In genomic region chr5:114102807-114103206, GRCm38 (mm10) we compare ENCODE assay signal across 32 mouse cellular contexts. TPM values are rescaled to one million over a fixed set of nuclear protein-coding genes. Genes with fewer than 3 reads are reported as not detected.
DNase-seq lines count a peak whose midpoint lies in the region; TF ChIP-seq lines count a peak whose summit lies in the region.
"Had no signal": no experiment of that assay in that cellular context is flagged by ENCODE, and none has a peak within 500 bp of the region (broad histone marks: within the 10 kb centered on the region; RNA-seq: fewer than 3 reads in every experiment).

No protein-coding gene starts in this region.

- DNase-seq in layer of hippocampus, adult 11-12 months (ENCODE audit: low spot score): peak; percentile 62
- no peak for DNase-seq in layer of hippocampus, postnatal 14 days (ENCODE audit: low spot score in 2 of 2)
- peak; percentile 42 for DNase-seq in right cerebral cortex, adult 18-20 months
- DNase-seq in right cerebral cortex, postnatal 36 days (ENCODE audit: low spot score in 2 of 2): no peak
- DNase-seq in heart, postnatal 10 days: no peak
- DNase-seq in ovary, adult 18-20 months (ENCODE audit: low spot score): no peak
- DNase-seq: adrenal gland, postnatal 10 days; B cell, adult 2 months; cerebellum, adult 18-20 months; embryo, embryonic 11 days; gastrocnemius, adult 2 months; gastrocnemius, postnatal 36 days; heart, adult 2 months; kidney, postnatal 14 days; liver, embryonic 13.5 days; lung, adult 18-20 months; thymus, adult 18-20 months; thymus, postnatal 36 days had no signal

- no peak overlapping the region for H3K4me3 ChIP-seq in cortical plate, adult 2 months (ENCODE audit: insufficient read depth, low read length)
- H3K4me3 ChIP-seq: embryonic facial prominence, embryonic 12.5 days; gastrocnemius, adult 2 months; heart, adult 2 months; heart, embryonic 12.5 days; limb, embryonic 10.5 days; limb, embryonic 15.5 days; liver, embryonic 13.5 days; midbrain, embryonic 12.5 days; myocyte; neural tube, embryonic 12.5 days had no signal

- no peak for TF ChIP-seq CTCF in cortical plate, adult 2 months (IDR thresholded peaks at IDR 0.05; ENCODE audit: extremely low read depth, insufficient read depth, low read length)

- intact Hi-C loops in heart, postnatal 10 days (cut with DNase I): loop anchor here (5.0 kb wide), 1 partner anchor 111 kb away; the partner anchor contains the start of gene Ssh1

- peaks cover 11% of the 10 kb centered on the region for H3K4me1 ChIP-seq in cortical plate, adult 2 months (ENCODE audit: control insufficient read depth, insufficient read depth, low read length)

- H3K27ac ChIP-seq in cortical plate, adult 2 months (ENCODE audit: insufficient read depth, low read length): peak overlapping the region; percentile 72
- H3K27ac ChIP-seq: embryonic facial prominence, embryonic 12.5 days; gastrocnemius, adult 2 months; heart, adult 2 months; hindbrain, embryonic 14.5 days; limb, embryonic 10.5 days; limb, embryonic 15.5 days; liver, embryonic 13.5 days; macrophage; midbrain, embryonic 12.5 days; neural tube, embryonic 12.5 days had no signal

- TF ChIP-seq POLR2A in cortical plate, adult 2 months (IDR thresholded peaks at IDR 0.05; ENCODE audit: extremely low read depth, insufficient read depth, low read length): no peak

RNA-seq across cellular contexts. Expression of gene Svop, which starts 11.4 kb away (rescaled TPM):
- total RNA-seq in layer of hippocampus, postnatal 14 days (2021): 100 to 1,000 TPM; 169 to 176 TPM
- polyA plus RNA-seq in cortical plate, adult 2 months (2012; rRNA removed): 122 and 128 TPM in 2 replicates
- not detected for total RNA-seq in heart, postnatal 10 days (2021)
- total RNA-seq: gastrocnemius, adult 2 months; gastrocnemius, postnatal 36 days; heart, adult 2 months; hematopoietic stem cell, adult 5-6 weeks had no signal
- polyA plus RNA-seq: heart, postnatal 0 days; kidney, embryonic 14.5 days; lung, postnatal 0 days; macrophage had no signal

RNA-seq across cellular contexts. Expression of gene Alkbh2, which starts 25.2 kb away (rescaled TPM):
- 1 to 10 TPM; 3.5 to 5.6 TPM for total RNA-seq in layer of hippocampus, postnatal 14 days (2021)
- polyA plus RNA-seq in cortical plate, adult 2 months (2012; rRNA removed): 8.4 and 11.5 TPM in 2 replicates
- total RNA-seq in heart, postnatal 10 days (2021): 1 to 10 TPM; 2.6 to 3.0 TPM

RNA-seq across cellular contexts. Expression of gene Ung, which starts 27.4 kb away (rescaled TPM):
- 1 to 10 TPM; 4.1 to 4.2 TPM for total RNA-seq in layer of hippocampus, postnatal 14 days (2021)
- polyA plus RNA-seq in cortical plate, adult 2 months (2012; rRNA removed): 2.6 and 3.9 TPM in 2 replicates
- 10 to 100 TPM; 22.7 to 24.1 TPM for total RNA-seq in heart, postnatal 10 days (2021)

RNA-seq across cellular contexts. Expression of gene Usp30, which starts 37.5 kb away (rescaled TPM):
- total RNA-seq in layer of hippocampus, postnatal 14 days (2021): 10 to 100 TPM; 31.3 to 34.7 TPM
- 36.6 and 38.1 TPM in 2 replicates for polyA plus RNA-seq in cortical plate, adult 2 months (2012; rRNA removed)
- 10 to 100 TPM; 15.4 to 17.7 TPM for total RNA-seq in heart, postnatal 10 days (2021)

RNA-seq across cellular contexts. Expression of gene Acacb, which starts 43.5 kb away (rescaled TPM):
- total RNA-seq in layer of hippocampus, postnatal 14 days (2021): 1 to 10 TPM; 6.5 to 7.1 TPM
- 3.1 and 3.3 TPM in 2 replicates for polyA plus RNA-seq in cortical plate, adult 2 months (2012; rRNA removed)
- 100 to 1,000 TPM; 156 to 159 TPM for total RNA-seq in heart, postnatal 10 days (2021)

Comparison
In these comparisons a context has a peak if more than half of its experiments do, and no peak if none do; other contexts are left out.
1. DNase-seq: peak in layer of hippocampus, adult 11-12 months (single experiment) and right cerebral cortex, adult 18-20 months (single experiment); none in layer of hippocampus, postnatal 14 days (0 of 2), right cerebral cortex, postnatal 36 days (0 of 2), heart, postnatal 10 days (0 of 2) and ovary, adult 18-20 months (single experiment).
2. RNA of gene Svop, which starts 11.4 kb away (total RNA-seq): 169 to 176 TPM in layer of hippocampus, postnatal 14 days; not detected in heart, postnatal 10 days; every median in the first group is over 100 times any median in the second.
3. RNA of gene Ung, which starts 27.4 kb away (total RNA-seq): 22.7 to 24.1 TPM in heart, postnatal 10 days; 4.1 to 4.2 TPM in layer of hippocampus, postnatal 14 days; every median in the first group is over 4 times any median in the second.